Mouse (Mus musculus): ENCODE measurements around the gene Ppp1r36. TPM values are rescaled to one million over a fixed set of nuclear protein-coding genes. Genes with fewer than 3 reads are reported as not detected.
A peak's percentile ranks its signal among the peaks of the same experiment; 100 is the strongest.

Gene Ppp1r36
- polyA plus RNA-seq, 1 experiment from 2014 or later = 3.4 TPM

DNA sequence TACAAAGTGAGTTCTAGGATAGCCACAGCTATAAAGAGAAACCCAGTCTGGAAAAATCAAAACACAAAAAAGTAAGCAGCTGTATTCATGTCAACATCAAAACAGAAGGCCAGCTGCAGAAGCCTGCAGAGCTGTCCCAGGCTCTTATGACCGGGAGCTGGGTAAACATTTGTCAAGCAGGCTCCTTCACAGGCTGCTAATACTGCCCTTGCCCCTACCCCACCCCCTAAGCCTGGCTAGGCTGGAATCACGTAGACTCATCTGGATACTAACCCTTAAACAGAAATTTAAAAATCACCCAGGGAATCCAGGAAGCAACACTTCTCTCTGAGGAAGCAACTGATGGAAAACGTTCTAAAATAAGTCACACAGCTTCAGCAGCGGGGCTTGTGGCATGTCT, 67.5 kb downstream of the Ppp1r36 start:
- no peaks in the 10 kb centered on the region for H3K9me3 ChIP-seq (ENCODE audit: control insufficient read depth, low read length)
- WGBS = 14% methylated on average over 4 of the region's 4 CpGs
- H3K27me3 ChIP-seq (ENCODE audit: control insufficient read depth, insufficient read depth, low read length) = no peaks in the 10 kb centered on the region
- peaks cover 4% of the 10 kb centered on the region; the same call in 1 of the 2 replicates for H3K4me1 ChIP-seq (ENCODE audit: control insufficient read depth, insufficient read depth, low read length)
- H3K4me3 ChIP-seq (ENCODE audit: low read length) = no peak overlapping the region
- no peak overlapping the region for H3K9ac ChIP-seq (ENCODE audit: low read depth, low read length)
- no peak; the same call in 1 of the 2 replicates for ATAC-seq (ENCODE audit: low FRiP score, low TSS enrichment)
- no peak overlapping the region for H3K4me2 ChIP-seq (replicated peaks; ENCODE audit: low read depth, low read length)
- H3K27ac ChIP-seq (ENCODE audit: low read depth, low read length) = no peak overlapping the region; the same call in 1 of the 2 replicates
- no peaks in the 10 kb centered on the region for H3K36me3 ChIP-seq (ENCODE audit: control insufficient read depth, insufficient read depth, low read length)

DNA sequence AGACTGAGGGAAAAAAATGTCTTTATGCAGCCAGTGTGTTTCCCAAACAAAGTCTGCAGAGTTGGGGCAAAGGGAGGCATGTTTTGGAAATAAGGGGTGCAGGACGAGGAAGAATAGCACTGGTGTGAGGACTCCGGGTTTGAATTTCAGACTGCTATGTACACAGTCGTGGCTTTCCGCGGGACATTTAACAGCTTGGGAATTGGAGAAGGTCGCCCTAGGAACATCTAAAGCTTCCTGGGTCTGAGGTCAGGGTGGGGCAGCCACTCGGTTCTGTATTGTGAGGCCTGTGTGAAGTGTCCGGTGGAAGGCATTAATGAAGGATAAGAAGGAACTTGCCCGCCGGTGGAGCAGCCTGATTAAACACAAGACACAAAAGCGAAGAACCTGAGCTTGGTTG, 68.0 kb downstream of the Ppp1r36 start:
- peak; percentile 82 for ATAC-seq (ENCODE audit: low FRiP score, low TSS enrichment)
- WGBS = 26% methylated on average over 11 of the region's 11 CpGs
- H3K27ac ChIP-seq (ENCODE audit: low read depth, low read length) = no peak overlapping the region; the same call in 1 of the 2 replicates
- H3K36me3 ChIP-seq (ENCODE audit: control insufficient read depth, insufficient read depth, low read length) = no peaks in the 10 kb centered on the region
- peaks cover 4% of the 10 kb centered on the region; the same call in 1 of the 2 replicates for H3K4me1 ChIP-seq (ENCODE audit: control insufficient read depth, insufficient read depth, low read length)
- H3K27me3 ChIP-seq (ENCODE audit: control insufficient read depth, insufficient read depth, low read length) = no peaks in the 10 kb centered on the region
- no peaks in the 10 kb centered on the region for H3K9me3 ChIP-seq (ENCODE audit: control insufficient read depth, low read length)
- H3K4me2 ChIP-seq (replicated peaks; ENCODE audit: low read depth, low read length) = no peak overlapping the region
- no peak overlapping the region for H3K9ac ChIP-seq (ENCODE audit: low read depth, low read length)
- no peak overlapping the region for H3K4me3 ChIP-seq (ENCODE audit: low read length)

DNA sequence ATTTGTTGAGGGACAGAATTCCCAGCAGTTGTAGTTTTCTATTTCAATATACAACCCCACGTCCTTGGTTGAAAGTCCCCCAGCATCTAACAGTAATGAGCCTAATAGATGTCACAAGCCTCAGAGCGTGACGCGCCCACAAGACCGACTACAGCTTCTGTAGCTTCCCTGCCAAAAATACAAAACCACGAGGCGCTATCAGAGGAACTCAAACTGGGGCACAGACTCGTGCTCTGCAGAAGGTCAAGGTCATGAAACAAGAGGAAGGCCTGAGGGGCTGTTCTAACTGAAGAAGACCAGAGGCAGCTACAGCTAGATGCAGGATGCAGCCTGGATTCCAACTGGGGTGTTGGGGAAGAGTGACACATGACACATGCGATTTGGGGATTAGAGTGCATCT, 69.6 kb downstream of the Ppp1r36 start:
- Histone ChIP-seq H3K27me3 (ENCODE audit: control insufficient read depth, insufficient read depth, low read length) (no peaks in the 10 kb centered on the region), H3K4me3 (ENCODE audit: low read length) (no peak overlapping the region), H3K4me2 (replicated peaks; ENCODE audit: low read depth, low read length) (no peak overlapping the region), H3K9ac (ENCODE audit: low read depth, low read length) (no peak overlapping the region), H3K27ac (ENCODE audit: low read depth, low read length) (no peak overlapping the region), H3K4me1 (ENCODE audit: control insufficient read depth, insufficient read depth, low read length) (peaks cover 4% of the 10 kb centered on the region; the same call in 1 of the 2 replicates), H3K36me3 (ENCODE audit: control insufficient read depth, insufficient read depth, low read length) (no peaks in the 10 kb centered on the region), H3K9me3 (ENCODE audit: control insufficient read depth, low read length) (no peaks in the 10 kb centered on the region)
- ATAC-seq (ENCODE audit: low FRiP score, low TSS enrichment) = no peak
- 66% methylated on average over 9 of the region's 9 CpGs for WGBS

Other genes with a start within 250 kb of the Ppp1r36 start
- gene Esr2, start 240.3 kb upstream of the Ppp1r36 start, polyA plus RNA-seq (2014; fragmentation: Nextera tagmentation; extraction: Ambion mirVana) = 0.39 and 0.57 TPM in 2 replicates
- not detected in 2 replicates for gene Tex21, start 170.8 kb upstream of the Ppp1r36 start, polyA plus RNA-seq (2014; fragmentation: Nextera tagmentation; extraction: Ambion mirVana)
- 58.1 and 102 TPM in 2 replicates for gene Mthfd1, start 162.2 kb upstream of the Ppp1r36 start, polyA plus RNA-seq (2014; fragmentation: Nextera tagmentation; extraction: Ambion mirVana)
- gene Akap5, start 92.6 kb upstream of the Ppp1r36 start, polyA plus RNA-seq (2014; fragmentation: Nextera tagmentation; extraction: Ambion mirVana) = 0.96 and 1.7 TPM in 2 replicates
- 19.9 and 20.5 TPM in 2 replicates for gene Zbtb25, start 47.9 kb upstream of the Ppp1r36 start, polyA plus RNA-seq (2014; fragmentation: Nextera tagmentation; extraction: Ambion mirVana)
- 8.3 and 12.5 TPM in 2 replicates for gene Zbtb1, start 47.3 kb upstream of the Ppp1r36 start, polyA plus RNA-seq (2014; fragmentation: Nextera tagmentation; extraction: Ambion mirVana)
- 5.4 and 7.7 TPM in 2 replicates for gene Hspa2, start 13.4 kb upstream of the Ppp1r36 start, polyA plus RNA-seq (2014; fragmentation: Nextera tagmentation; extraction: Ambion mirVana)
- gene Plekhg3, start 113.4 kb downstream of the Ppp1r36 start, polyA plus RNA-seq (2014; fragmentation: Nextera tagmentation; extraction: Ambion mirVana) = 7.9 and 15.1 TPM in 2 replicates

Data from kidney, embryonic 14.5 days (tissue).